Mouse (Mus musculus) lung, embryonic 15.5 days (tissue): ENCODE results near the gene Parm1. TPM values are rescaled to one million over a fixed set of nuclear protein-coding genes. Genes with fewer than 3 reads are reported as not detected.

ENCODE experiments used
- ATAC-seq: fragments of 200-750 bp; cut with Nextera tagmentation; 2 replicates; pipeline ENCODE4 v1.8.0; 2017; ENCODE audit warnings: moderate number of reproducible peaks, borderline replicate concordance; ENCODE audit not compliant: low FRiP score, low TSS enrichment; ENCODE audit errors: extremely low read depth
- H3K27ac ChIP-seq: fragments of 300-500 bp; sonication (generic); 2 replicates; pipeline ENCODE4 v1.5.1; 2015; ENCODE audit warnings: moderate library complexity, mild to moderate bottlenecking, inconsistent platforms
- H3K27me3 ChIP-seq: fragments of 300-500 bp; sonication (generic); 2 replicates; pipeline ENCODE4 v1.6.1; 2015; ENCODE audit warnings: inconsistent platforms
- H3K36me3 ChIP-seq: fragments of 300-500 bp; sonication (generic); 2 replicates; pipeline ENCODE4 v1.6.1; 2015; ENCODE audit warnings: inconsistent platforms
- H3K4me1 ChIP-seq: fragments of 300-500 bp; sonication (generic); 2 replicates; pipeline ENCODE4 v1.6.1; 2015; ENCODE audit warnings: inconsistent platforms
- H3K4me2 ChIP-seq: fragments of 300-500 bp; sonication (generic); 2 replicates; pipeline ENCODE4 v1.6.1; 2015; ENCODE audit warnings: inconsistent platforms, mild to moderate bottlenecking, moderate library complexity
- H3K4me3 ChIP-seq: fragments of 300-500 bp; sonication (generic); 2 replicates; pipeline ENCODE4 v1.5.1; 2015; ENCODE audit warnings: mild to moderate bottlenecking, inconsistent platforms
- H3K9ac ChIP-seq: fragments of 300-500 bp; sonication (generic); 2 replicates; pipeline ENCODE4 v1.6.1; 2015; ENCODE audit warnings: inconsistent platforms
- H3K9me3 ChIP-seq: fragments of 300-500 bp; sonication (generic); 2 replicates; pipeline ENCODE4 v1.6.1; 2016; ENCODE audit warnings: inconsistent platforms
- WGBS: fragments of 180-500 bp; shearing (Covaris S2); methylation state at CpG from one replicate; pipeline ENCODE4 v1.1.7; 2015; 5-methylcytosine and 5-hydroxymethylcytosine counted together
- polyA plus RNA-seq: library from polyadenylated mRNA; unstranded; fragments of >200 nt; fragmentation: Nextera tagmentation; extraction: Ambion mirVana; gene quantifications from 2 replicates; pipeline ENCODE4 v1.2.1, GENCODE M21; 2015

Parm1 gene
- polyA plus RNA-seq, 1 experiment from 2014 or later, result 7.9 TPM

DNA sequence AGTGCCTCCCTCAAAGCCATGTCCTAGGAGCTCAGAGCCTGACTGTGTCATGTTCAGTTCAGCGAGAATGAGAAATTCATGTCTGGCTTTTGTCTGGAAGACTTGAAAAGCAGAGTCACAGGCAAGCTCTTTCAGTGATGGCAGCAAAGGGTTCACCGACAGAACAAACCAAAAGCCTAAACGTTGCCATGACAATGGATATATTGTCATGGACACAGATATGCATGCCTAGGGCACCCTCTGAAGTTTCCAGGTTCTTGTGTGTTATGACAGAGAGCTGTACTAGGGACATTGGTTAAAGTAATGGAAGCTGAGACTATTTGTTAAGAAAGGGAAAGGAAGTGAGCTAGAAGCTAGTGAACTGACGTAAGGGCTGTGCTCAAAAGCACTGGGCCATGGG, 149.7 kb downstream of the Parm1 start:
- Histone ChIP-seq H3K36me3 (no peaks in the 10 kb centered on the region), H3K27ac (no peak overlapping the region), H3K27me3 (no peaks in the 10 kb centered on the region), H3K4me1 (no peaks in the 10 kb centered on the region), H3K9me3 (no peaks in the 10 kb centered on the region), H3K4me2 (no peak overlapping the region), H3K4me3 (no peak overlapping the region), H3K9ac (no peak overlapping the region)
- ATAC-seq, result no peak
- WGBS, result 77% methylated on average over 4 of the region's 4 CpGs

DNA sequence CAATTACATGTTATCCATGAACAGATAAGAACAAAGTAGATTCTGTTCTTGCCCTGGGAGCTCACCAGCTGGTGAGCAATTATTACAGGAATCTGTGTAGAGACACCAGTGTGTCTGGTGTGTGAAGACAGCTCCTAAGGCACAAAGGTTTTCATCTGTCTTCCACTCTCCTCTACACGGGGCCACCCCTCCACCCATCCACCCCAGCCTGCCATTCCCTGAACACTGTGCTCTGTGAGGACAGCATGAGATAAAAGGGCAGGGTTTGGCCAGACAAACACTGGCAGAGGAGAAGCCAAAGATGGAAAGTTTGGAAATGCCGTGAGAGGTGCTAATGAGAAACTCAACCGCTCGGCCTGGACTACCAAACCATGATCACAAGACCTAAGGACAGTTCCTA, 151.8 kb downstream of the Parm1 start:
- no peak overlapping the region for H3K9ac ChIP-seq
- no peak for ATAC-seq
- H3K9me3 ChIP-seq, result no peaks in the 10 kb centered on the region
- no peak overlapping the region for H3K27ac ChIP-seq
- H3K36me3 ChIP-seq, result no peaks in the 10 kb centered on the region
- WGBS, result 77% methylated on average over 4 of the region's 4 CpGs
- no peak overlapping the region for H3K4me2 ChIP-seq
- H3K27me3 ChIP-seq, result no peaks in the 10 kb centered on the region
- no peaks in the 10 kb centered on the region for H3K4me1 ChIP-seq
- no peak overlapping the region for H3K4me3 ChIP-seq

Other genes starting within 250 kb of the Parm1 start
- gene Btc, start 114.6 kb upstream of the Parm1 start, polyA plus RNA-seq, result 2.3 and 2.8 TPM in 2 replicates